Mouse (Mus musculus): Measurements from ENCODE around the gene Tex26. TPM values are rescaled to one million over a fixed set of nuclear protein-coding genes. Genes with fewer than 3 reads are reported as not detected.

Tex26 gene
- polyA plus RNA-seq, 1 experiment, result 0.29 TPM

DNA sequence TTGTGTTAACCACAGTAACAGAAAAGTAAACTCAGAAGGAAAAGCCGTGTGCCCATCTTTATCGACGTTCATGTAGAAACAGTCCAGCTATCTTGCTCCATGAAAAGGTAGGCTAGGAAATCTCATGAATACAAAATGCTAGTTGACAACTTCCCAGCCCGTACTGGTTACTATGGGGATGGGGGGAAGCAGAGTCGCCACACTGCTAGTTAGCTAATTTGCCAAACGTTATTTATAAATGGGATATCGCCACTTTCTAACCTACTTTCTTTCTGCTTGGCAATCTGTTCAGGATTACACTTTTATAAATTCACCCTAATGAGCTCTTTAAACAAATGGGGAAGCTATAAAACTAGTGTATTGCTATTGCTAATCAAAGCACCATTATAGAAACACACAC, 42.5 kb downstream of the Tex26 start:
- Histone ChIP-seq H3K4me1 (ENCODE audit: control insufficient read depth, insufficient read depth, low read length) (no peaks in the 10 kb centered on the region), H3K27ac (ENCODE audit: insufficient read depth, low read length) (no peak overlapping the region), H3K4me3 (ENCODE audit: insufficient read depth, low read length) (no peak overlapping the region)
- TF ChIP-seq CTCF (IDR thresholded peaks at IDR 0.05; ENCODE audit: extremely low read depth, insufficient read depth, low read length), result no peak
- TF ChIP-seq POLR2A (IDR thresholded peaks at IDR 0.05; ENCODE audit: extremely low read depth, insufficient read depth, low read length), result no peak

DNA sequence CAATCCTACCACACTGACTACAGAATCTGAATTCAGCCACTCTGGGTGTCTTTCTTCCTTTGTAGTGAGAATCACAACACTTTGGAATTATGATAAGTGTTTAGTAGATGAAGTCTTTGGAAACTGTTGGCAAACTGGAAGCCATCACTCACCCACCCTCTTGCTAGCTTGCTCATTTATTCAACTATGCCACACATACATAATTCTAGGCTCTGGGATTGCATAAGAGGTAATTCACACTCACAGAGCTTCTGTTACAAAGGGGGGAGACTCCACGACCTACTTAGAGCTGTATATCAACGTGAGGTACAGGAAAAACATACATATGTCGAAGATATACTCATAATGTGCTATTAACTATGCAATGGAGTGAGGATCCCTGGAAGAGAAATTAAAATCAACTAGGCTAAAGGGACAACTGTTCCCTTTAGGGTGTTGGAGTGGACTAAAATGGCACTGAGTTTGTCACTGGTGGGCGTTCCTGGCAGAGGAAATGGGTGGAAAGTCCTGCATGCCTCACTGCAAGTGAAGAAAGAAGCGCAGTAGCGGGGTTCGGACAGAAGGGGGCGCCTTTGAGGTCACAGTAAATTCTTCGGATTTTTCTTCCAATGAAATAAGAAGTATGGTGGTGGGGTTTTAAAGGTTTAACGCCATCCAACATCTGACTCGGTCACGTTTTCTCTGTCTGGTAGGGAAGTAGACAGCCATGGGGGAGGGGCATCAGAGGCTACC, 44.0 kb downstream of the Tex26 start:
- no peak overlapping the region for H3K4me3 ChIP-seq (ENCODE audit: insufficient read depth, low read length)
- TF ChIP-seq CTCF (IDR thresholded peaks at IDR 0.05; ENCODE audit: extremely low read depth, insufficient read depth, low read length) (peak; percentile 33; the same call in 1 of the 2 replicates), POLR2A (IDR thresholded peaks at IDR 0.05; ENCODE audit: extremely low read depth, insufficient read depth, low read length) (no peak)
- H3K27ac ChIP-seq (ENCODE audit: insufficient read depth, low read length), result no peak overlapping the region
- peaks cover 2% of the 10 kb centered on the region for H3K4me1 ChIP-seq (ENCODE audit: control insufficient read depth, insufficient read depth, low read length)

DNA sequence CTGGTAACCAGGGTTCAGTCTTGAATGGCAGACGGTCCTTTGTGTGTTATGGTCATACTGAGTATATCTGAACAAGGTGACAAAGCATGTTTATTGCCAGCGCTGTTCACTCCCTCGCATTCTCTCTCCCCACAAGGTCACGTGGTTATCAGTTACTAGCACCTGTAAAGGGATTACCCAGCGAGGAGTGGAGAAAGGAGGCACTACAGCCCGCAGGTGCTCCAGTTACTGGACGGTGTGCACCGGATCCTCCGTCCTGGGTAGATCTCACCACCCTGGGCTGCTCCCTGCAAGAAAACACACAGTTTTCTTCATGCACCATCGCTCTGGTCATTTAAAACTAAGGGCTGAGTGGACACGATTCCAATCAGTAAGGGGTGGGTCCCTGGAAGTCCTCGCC, 44.8 kb downstream of the Tex26 start:
- TF ChIP-seq POLR2A (IDR thresholded peaks at IDR 0.05; ENCODE audit: extremely low read depth, insufficient read depth, low read length) (no peak), CTCF (IDR thresholded peaks at IDR 0.05; ENCODE audit: extremely low read depth, insufficient read depth, low read length) (no peak)
- peaks cover 4% of the 10 kb centered on the region for H3K4me1 ChIP-seq (ENCODE audit: control insufficient read depth, insufficient read depth, low read length)
- no peak overlapping the region for H3K4me3 ChIP-seq (ENCODE audit: insufficient read depth, low read length)
- no peak overlapping the region for H3K27ac ChIP-seq (ENCODE audit: insufficient read depth, low read length)

DNA sequence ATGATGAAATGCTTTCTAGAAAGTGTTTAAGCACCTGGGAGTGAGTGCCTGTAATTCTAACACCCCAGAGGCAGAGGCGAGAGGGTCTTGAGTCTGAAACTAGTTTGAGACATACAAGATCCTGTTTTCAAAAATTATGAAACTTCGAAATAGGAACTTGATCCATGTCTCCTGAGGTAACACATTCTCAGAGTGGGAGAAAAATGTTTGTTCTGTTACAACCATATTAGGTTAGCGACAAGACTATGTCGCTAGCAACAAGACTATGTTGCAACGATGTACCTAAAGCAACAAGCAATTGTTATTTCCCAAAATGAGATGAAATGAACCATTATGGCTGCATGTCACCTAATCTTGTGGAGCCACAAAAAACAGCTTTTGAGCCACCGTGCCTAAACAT, 46.0 kb downstream of the Tex26 start:
- Histone ChIP-seq H3K27ac (ENCODE audit: insufficient read depth, low read length) (no peak overlapping the region), H3K4me1 (ENCODE audit: control insufficient read depth, insufficient read depth, low read length) (peaks cover 6% of the 10 kb centered on the region), H3K4me3 (ENCODE audit: insufficient read depth, low read length) (no peak overlapping the region)
- TF ChIP-seq CTCF (IDR thresholded peaks at IDR 0.05; ENCODE audit: extremely low read depth, insufficient read depth, low read length) (no peak), POLR2A (IDR thresholded peaks at IDR 0.05; ENCODE audit: extremely low read depth, insufficient read depth, low read length) (no peak)

DNA sequence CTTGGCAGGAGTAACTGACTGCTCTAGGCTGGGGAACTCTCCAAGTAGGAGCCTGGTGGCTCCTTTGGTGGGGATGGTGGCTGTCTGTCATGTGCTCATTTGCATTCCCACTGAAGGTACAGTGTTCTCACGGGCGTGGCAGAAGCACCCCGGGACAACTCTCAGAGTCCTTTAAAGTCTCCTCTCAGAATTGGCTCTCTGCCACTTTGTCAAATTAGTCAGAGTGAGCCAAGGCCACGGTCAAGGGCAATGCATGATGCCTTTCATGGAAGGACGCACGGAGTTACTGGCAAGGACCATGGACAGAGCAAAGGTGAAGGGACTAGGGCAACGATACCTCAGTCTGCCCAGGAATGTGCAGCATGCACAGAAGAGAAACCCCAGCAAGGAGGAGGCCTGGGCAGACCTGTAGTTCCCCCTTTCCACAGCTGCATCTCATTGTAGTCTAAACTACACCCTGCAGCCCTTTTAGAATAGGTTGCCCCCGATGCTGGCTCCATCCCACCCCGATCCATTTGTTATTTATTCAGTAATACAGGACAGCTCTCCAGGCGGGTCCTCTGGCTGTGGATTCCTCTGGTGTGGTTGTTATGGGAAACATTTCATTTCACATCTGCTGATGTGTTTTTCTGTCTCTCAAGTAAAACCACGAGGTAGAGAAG, 49.0 kb downstream of the Tex26 start:
- TF ChIP-seq POLR2A (IDR thresholded peaks at IDR 0.05; ENCODE audit: extremely low read depth, insufficient read depth, low read length), result no peak
- no peak for TF ChIP-seq CTCF (IDR thresholded peaks at IDR 0.05; ENCODE audit: extremely low read depth, insufficient read depth, low read length)
- no peak overlapping the region for H3K4me3 ChIP-seq (ENCODE audit: insufficient read depth, low read length)
- H3K27ac ChIP-seq (ENCODE audit: insufficient read depth, low read length), result 0 out of 2 replicates have a peak overlapping the region, but pooled peaks have one; percentile 24
- H3K4me1 ChIP-seq (ENCODE audit: control insufficient read depth, insufficient read depth, low read length), result peaks cover 8% of the 10 kb centered on the region

DNA sequence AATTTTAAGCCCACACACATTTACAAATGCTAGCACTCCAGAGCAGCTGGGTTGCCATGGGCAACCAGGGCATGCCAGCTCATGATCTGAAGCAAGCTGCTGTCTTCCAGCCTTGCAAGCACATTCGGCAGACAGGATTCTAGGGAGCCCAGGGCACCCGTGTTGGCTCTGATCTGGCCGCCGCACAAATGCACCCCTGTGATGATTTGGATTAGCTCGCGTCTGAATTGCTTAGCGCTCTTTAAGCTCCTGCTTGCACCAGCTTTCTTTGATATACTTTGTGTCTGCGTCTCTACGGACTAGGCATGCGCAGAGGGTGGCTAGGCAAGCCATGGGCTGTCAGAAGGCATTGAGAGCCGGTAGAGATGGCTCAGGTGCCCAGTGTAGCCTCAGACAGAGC, 49.7 kb downstream of the Tex26 start:
- Histone ChIP-seq H3K4me1 (ENCODE audit: control insufficient read depth, insufficient read depth, low read length) (peaks cover 8% of the 10 kb centered on the region), H3K27ac (ENCODE audit: insufficient read depth, low read length) (peak overlapping the region; percentile 79), H3K4me3 (ENCODE audit: insufficient read depth, low read length) (no peak overlapping the region)
- peak; percentile 61 for TF ChIP-seq POLR2A (IDR thresholded peaks at IDR 0.05; ENCODE audit: extremely low read depth, insufficient read depth, low read length)
- TF ChIP-seq CTCF (IDR thresholded peaks at IDR 0.05; ENCODE audit: extremely low read depth, insufficient read depth, low read length), result no peak

DNA sequence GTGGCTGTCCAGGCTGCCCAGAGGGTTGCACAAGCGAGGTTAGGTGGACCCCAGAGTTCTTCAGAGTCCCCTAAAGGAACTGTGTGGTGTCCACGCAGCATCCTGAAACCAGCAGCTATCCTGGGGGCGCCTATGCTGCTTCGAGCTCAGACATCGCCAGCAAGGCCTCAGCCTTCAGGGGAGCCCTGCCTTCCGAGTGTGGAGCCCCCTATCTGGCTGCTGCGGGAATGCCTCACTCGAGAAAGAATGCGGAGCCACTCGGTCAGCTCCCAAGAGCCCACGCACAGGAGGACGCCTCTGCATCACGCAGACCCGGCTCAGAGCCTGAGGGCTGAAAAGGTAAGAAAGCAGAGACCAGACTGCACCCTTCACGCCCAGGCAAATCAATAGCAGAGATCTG, 50.8 kb downstream of the Tex26 start:
- H3K4me3 ChIP-seq (ENCODE audit: insufficient read depth, low read length), result no peak overlapping the region
- no peak for TF ChIP-seq POLR2A (IDR thresholded peaks at IDR 0.05; ENCODE audit: extremely low read depth, insufficient read depth, low read length)
- TF ChIP-seq CTCF (IDR thresholded peaks at IDR 0.05; ENCODE audit: extremely low read depth, insufficient read depth, low read length), result no peak
- peaks cover 8% of the 10 kb centered on the region for H3K4me1 ChIP-seq (ENCODE audit: control insufficient read depth, insufficient read depth, low read length)
- H3K27ac ChIP-seq (ENCODE audit: insufficient read depth, low read length), result no peak overlapping the region

DNA sequence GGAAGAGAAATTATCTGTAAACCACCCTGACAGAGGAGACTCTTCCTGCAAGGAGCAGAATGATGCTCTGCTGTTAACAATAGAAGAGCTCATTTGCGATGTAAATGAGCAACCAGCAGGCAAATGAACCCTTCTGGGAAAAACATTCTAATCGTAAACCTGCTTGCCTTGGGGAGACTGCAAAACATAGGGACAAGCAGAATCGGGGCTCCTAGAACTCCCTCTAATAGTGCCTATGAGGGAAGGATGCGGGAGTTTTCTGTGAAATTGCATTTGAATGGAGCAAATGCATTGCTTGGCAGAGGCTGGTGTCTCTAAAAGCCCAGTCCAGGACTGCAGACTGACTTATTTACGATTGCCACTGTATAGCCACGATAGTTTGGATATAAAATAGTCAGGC, 56.2 kb downstream of the Tex26 start:
- no peaks in the 10 kb centered on the region; the same call in none of the 2 replicates for H3K4me1 ChIP-seq (ENCODE audit: control insufficient read depth, insufficient read depth, low read length)
- no peak for TF ChIP-seq CTCF (IDR thresholded peaks at IDR 0.05; ENCODE audit: extremely low read depth, insufficient read depth, low read length)
- TF ChIP-seq POLR2A (IDR thresholded peaks at IDR 0.05; ENCODE audit: extremely low read depth, insufficient read depth, low read length), result no peak
- no peak overlapping the region for H3K4me3 ChIP-seq (ENCODE audit: insufficient read depth, low read length)
- no peak overlapping the region for H3K27ac ChIP-seq (ENCODE audit: insufficient read depth, low read length)

DNA sequence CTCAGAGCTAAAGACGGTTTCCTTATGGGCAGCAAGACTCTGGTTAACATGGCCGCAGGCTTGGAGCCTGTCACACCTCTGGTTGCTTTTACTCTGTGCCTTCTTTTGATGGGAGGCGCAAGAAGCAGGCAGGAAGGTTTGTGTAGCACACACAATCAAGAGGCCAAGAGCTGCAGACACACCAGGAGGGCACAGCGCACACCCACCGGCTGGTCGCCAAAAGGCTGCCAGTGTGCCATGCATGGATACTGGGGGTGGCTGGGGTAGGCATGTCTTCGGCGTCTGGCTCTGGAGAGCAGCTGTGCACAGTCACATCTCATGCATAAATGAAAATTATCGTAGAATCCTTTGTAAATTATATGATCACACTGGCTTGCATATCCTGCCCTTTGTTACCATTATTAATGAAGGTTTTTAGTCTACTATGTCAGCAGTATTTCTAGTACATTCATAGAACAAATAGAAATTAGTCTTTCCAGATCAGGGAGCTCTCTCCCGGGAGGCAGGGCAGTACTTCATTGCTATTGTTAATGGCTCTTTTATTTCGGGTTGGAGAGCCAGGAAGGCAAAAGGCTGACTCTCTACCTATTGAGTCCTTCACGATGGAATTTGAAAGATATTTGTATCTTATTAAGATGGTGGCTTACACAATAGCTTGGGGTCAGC, 57.1 kb downstream of the Tex26 start:
- Histone ChIP-seq H3K4me1 (ENCODE audit: control insufficient read depth, insufficient read depth, low read length) (no peaks in the 10 kb centered on the region; the same call in none of the 2 replicates), H3K4me3 (ENCODE audit: insufficient read depth, low read length) (no peak overlapping the region), H3K27ac (ENCODE audit: insufficient read depth, low read length) (no peak overlapping the region)
- no peak for TF ChIP-seq POLR2A (IDR thresholded peaks at IDR 0.05; ENCODE audit: extremely low read depth, insufficient read depth, low read length)
- no peak for TF ChIP-seq CTCF (IDR thresholded peaks at IDR 0.05; ENCODE audit: extremely low read depth, insufficient read depth, low read length)

Data from cortical plate, adult 2 months (tissue).